Mouse (Mus musculus) kidney, embryonic 16.5 days (tissue): ENCODE measurements around the gene Wwc1. TPM values are rescaled to one million over a fixed set of nuclear protein-coding genes. Genes with fewer than 3 reads are reported as not detected.

Source experiments
- ATAC-seq: fragments of 200-750 bp; cut with Nextera tagmentation; 2 replicates; pipeline ENCODE4 v1.8.0; 2017; ENCODE audit warnings: moderate TSS enrichment; ENCODE audit not compliant: low FRiP score, low TSS enrichment
- H3K27ac ChIP-seq: fragments of 300-500 bp; sonication (generic); 2 replicates; pipeline ENCODE4 v1.5.1; 2014; ENCODE audit warnings: low read length
- H3K27me3 ChIP-seq: fragments of 300-500 bp; sonication (generic); 2 replicates; pipeline ENCODE4 v1.6.1; 2014; ENCODE audit warnings: low read length, control low read depth, mixed read lengths; ENCODE audit not compliant: insufficient read depth
- H3K36me3 ChIP-seq: fragments of 300-500 bp; sonication (generic); 2 replicates; pipeline ENCODE4 v1.6.1; 2014; ENCODE audit warnings: low read length, control low read depth, mixed read lengths; ENCODE audit not compliant: insufficient read depth
- H3K4me1 ChIP-seq: fragments of 300-500 bp; sonication (generic); 2 replicates; pipeline ENCODE4 v1.6.1; 2014; ENCODE audit warnings: low read length, control low read depth, mixed read lengths; ENCODE audit not compliant: insufficient read depth
- H3K4me2 ChIP-seq: fragments of 300-500 bp; sonication (generic); replicated peaks from 2 replicates; pipeline ENCODE4 v1.6.1; 2014; ENCODE audit warnings: low read depth, low read length
- H3K4me3 ChIP-seq: fragments of 300-500 bp; sonication (generic); 2 replicates; pipeline ENCODE4 v1.5.1; 2014; ENCODE audit warnings: mild to moderate bottlenecking, low read length
- H3K9ac ChIP-seq: fragments of 300-500 bp; sonication (generic); replicated peaks from 2 replicates; pipeline ENCODE4 v1.6.1; 2014; ENCODE audit warnings: low read length
- H3K9me3 ChIP-seq: fragments of 300-500 bp; sonication (generic); 2 replicates; pipeline ENCODE4 v1.6.1; 2016; ENCODE audit warnings: low read length, control low read depth
- WGBS: fragments of 180-500 bp; shearing (Covaris S2); extraction: QIAGEN DNeasy Blood & Tissue Kit; methylation state at CpG from one replicate; pipeline ENCODE4 v1.1.7; 2014; 5-methylcytosine and 5-hydroxymethylcytosine counted together
- polyA plus RNA-seq: library from polyadenylated mRNA; unstranded; fragments of >200 nt; fragmentation: Nextera tagmentation; extraction: Ambion mirVana; gene quantifications from 2 replicates; pipeline ENCODE4 v1.2.1, GENCODE M21; 2015

Wwc1 gene
- polyA plus RNA-seq, 1 experiment from 2014 or later, result 5.9 TPM

DNA sequence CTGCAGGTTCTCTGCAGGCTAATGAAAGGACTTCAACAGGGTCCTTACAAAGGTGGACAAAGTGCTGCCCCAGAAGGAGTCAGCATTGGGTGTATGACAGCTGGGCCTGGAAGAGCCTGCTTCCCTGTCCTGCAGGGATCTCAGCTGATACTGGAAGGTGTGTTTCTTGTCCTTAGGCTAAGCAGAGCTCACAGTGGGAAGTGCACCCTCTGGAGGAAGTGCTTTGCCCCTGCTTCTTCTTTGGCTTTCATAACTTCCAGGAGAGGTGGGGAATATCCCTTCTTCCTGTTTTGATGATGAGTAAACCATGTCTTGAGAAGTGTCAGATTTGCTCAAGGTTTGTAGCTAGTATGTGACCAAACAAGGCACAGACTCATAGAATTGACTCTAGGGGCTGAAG lies 15.0 kb upstream of the Wwc1 start:
- Histone ChIP-seq H3K4me2 (no peak overlapping the region), H3K4me1 (peaks cover under 1% of the 10 kb centered on the region; the same call in 1 of the 2 replicates), H3K9ac (no peak overlapping the region), H3K36me3 (no peaks in the 10 kb centered on the region), H3K9me3 (0 out of 2 replicates have a peak, but pooled peaks cover 4% of the 10 kb centered on the region), H3K27me3 (0 out of 2 replicates have a peak, but pooled peaks cover 5% of the 10 kb centered on the region), H3K4me3 (no peak overlapping the region), H3K27ac (no peak overlapping the region)
- ATAC-seq, result no peak

DNA sequence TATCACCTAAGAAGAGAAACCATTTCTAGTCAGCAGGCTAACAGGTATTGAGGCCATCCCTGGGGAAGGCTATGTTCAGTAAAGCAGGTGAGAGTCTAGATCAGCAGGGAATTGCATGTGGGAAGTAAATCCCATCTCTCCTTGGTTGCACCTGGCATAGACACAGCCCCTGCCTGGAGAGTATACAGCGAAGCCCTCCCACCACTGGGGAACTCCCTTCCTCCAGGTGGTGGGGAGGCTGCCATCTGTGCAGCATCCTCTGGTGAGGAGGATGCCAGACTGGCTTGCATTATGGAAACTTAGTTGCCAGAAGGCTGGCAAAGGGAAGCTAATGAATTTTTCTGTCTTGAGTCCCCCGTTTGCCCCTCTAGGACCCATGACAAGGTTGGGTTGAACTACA lies 11.5 kb upstream of the Wwc1 start:
- no peaks in the 10 kb centered on the region for H3K27me3 ChIP-seq
- H3K36me3 ChIP-seq, result no peaks in the 10 kb centered on the region
- no peaks in the 10 kb centered on the region for H3K4me1 ChIP-seq
- 0 out of 2 replicates have a peak, but pooled peaks cover 4% of the 10 kb centered on the region for H3K9me3 ChIP-seq
- ATAC-seq, result no peak
- H3K9ac ChIP-seq, result no peak overlapping the region
- H3K4me2 ChIP-seq, result no peak overlapping the region
- H3K4me3 ChIP-seq, result no peak overlapping the region
- 91% methylated on average over 2 of the region's 2 CpGs for WGBS
- no peak overlapping the region for H3K27ac ChIP-seq

DNA sequence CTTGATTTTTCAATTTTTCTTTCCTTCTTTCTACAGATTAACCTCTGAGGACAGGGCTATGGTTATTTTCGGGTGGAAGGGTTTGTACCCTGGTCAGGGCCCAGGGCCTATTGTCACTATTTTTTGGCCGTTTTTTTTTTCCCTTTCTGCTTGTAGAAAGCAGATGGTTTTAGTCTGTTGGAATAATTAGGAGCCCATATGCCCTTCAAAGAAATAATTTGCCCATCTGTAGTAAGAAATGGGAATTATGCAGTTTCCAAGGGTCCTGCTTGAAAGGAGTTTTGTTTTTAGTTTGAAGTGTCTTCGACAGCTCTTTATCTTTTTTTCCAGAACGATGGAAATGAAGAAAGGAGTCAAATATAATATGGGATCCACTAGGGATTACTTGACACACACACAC lies 9.6 kb upstream of the Wwc1 start:
- Histone ChIP-seq H3K27ac (no peak overlapping the region), H3K9me3 (no peaks in the 10 kb centered on the region), H3K27me3 (no peaks in the 10 kb centered on the region), H3K4me1 (peaks cover 8% of the 10 kb centered on the region), H3K4me2 (no peak overlapping the region), H3K9ac (no peak overlapping the region), H3K36me3 (no peaks in the 10 kb centered on the region), H3K4me3 (no peak overlapping the region)
- WGBS, result 87% methylated on average over 4 of the region's 4 CpGs
- ATAC-seq, result no peak

- Histone ChIP-seq H3K9me3 (no peaks in the 10 kb centered on the region), H3K27me3 (peaks cover 4% of the 10 kb centered on the region; the same call in 1 of the 2 replicates), H3K9ac (peak overlapping the region; percentile 45; the same call in 1 of the 2 replicates), H3K36me3 (no peaks in the 10 kb centered on the region), H3K27ac (no peak overlapping the region), H3K4me3 (peak overlapping the region; percentile 32), H3K4me1 (peaks cover 8% of the 10 kb centered on the region), H3K4me2 (peak overlapping the region; percentile 55)
- peak; percentile 77 for ATAC-seq
- 0% methylated on average over 19 of the region's 19 CpGs for WGBS
Observed at GRCm38 (mm10) chr11:35985841-35986393, 5.6 kb upstream of the Wwc1 start.

DNA sequence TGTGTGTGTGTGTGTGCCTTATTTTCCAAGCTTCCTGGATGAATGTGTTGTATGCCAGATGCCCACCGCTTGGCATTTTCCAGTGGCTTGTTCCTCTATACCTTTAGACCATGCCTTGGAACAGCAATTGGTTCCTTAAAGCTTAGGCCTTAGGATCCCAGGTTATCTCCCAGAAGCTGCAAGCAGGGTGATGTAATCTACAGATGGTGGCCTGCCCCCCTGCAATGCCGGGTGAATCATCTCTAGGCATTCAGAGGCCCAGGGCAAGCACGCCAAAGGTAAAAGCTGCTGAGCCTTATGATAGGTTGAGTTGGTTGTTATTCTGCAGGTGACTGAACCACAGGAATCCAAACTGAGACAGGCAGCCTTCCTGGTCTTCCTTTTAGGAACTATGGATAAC lies 2.4 kb upstream of the Wwc1 start:
- Histone ChIP-seq H3K9me3 (no peaks in the 10 kb centered on the region), H3K27me3 (peaks cover 4% of the 10 kb centered on the region; the same call in 1 of the 2 replicates), H3K4me3 (no peak overlapping the region), H3K27ac (no peak overlapping the region), H3K4me2 (no peak overlapping the region), H3K9ac (no peak overlapping the region), H3K4me1 (peaks cover 17% of the 10 kb centered on the region), H3K36me3 (no peaks in the 10 kb centered on the region)
- 66% methylated on average over 3 of the region's 3 CpGs for WGBS
- ATAC-seq, result no peak

- peaks cover 4% of the 10 kb centered on the region; the same call in 1 of the 2 replicates for H3K27me3 ChIP-seq
- WGBS, result under 1% methylated on average over 48 of the region's 66 CpGs
- H3K4me1 ChIP-seq, result peaks cover 21% of the 10 kb centered on the region; the same call in 1 of the 2 replicates
- H3K4me3 ChIP-seq, result peak overlapping the region; percentile 75
- peak overlapping the region; percentile 83 for H3K4me2 ChIP-seq
- peak; percentile 65 for ATAC-seq
- H3K9me3 ChIP-seq, result no peaks in the 10 kb centered on the region
- peak overlapping the region; percentile 68 for H3K27ac ChIP-seq
- peak overlapping the region; percentile 83 for H3K9ac ChIP-seq
- H3K36me3 ChIP-seq, result no peaks in the 10 kb centered on the region
Observed at GRCm38 (mm10) chr11:35979733-35980410, 455 bp downstream of the Wwc1 start.

DNA sequence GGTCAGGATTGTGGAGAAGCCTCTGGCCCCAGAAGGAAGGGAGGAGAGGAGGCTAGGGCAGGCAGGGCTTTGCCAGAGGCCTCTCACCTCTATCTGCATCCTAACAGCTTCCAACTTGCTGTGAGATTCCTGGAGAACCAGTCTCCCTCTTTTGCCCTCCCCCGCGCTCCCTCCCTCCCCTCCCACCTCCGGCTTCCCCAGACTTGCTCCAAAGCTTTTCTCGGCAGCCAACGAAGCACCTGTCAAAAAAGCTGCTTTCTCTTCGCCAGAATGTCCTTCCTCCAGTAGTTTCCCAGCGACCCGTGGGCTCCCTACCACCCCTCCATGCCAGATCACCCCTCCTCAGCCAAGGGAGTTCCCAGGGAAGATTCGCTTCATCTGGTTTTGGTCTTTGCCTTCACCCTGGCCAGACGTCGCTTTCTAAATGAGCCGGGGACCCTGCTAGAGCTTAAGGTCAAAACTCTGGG lies 1.0 kb downstream of the Wwc1 start:
- Histone ChIP-seq H3K27ac (peak overlapping the region; percentile 68), H3K4me1 (peaks cover 21% of the 10 kb centered on the region; the same call in 1 of the 2 replicates), H3K9me3 (no peaks in the 10 kb centered on the region), H3K36me3 (no peaks in the 10 kb centered on the region), H3K27me3 (peaks cover 4% of the 10 kb centered on the region; the same call in 1 of the 2 replicates), H3K4me3 (peak overlapping the region; percentile 75), H3K9ac (peak overlapping the region; percentile 83), H3K4me2 (peak overlapping the region; percentile 83)
- WGBS, result 1% methylated on average over 12 of the region's 12 CpGs
- ATAC-seq, result no peak

DNA sequence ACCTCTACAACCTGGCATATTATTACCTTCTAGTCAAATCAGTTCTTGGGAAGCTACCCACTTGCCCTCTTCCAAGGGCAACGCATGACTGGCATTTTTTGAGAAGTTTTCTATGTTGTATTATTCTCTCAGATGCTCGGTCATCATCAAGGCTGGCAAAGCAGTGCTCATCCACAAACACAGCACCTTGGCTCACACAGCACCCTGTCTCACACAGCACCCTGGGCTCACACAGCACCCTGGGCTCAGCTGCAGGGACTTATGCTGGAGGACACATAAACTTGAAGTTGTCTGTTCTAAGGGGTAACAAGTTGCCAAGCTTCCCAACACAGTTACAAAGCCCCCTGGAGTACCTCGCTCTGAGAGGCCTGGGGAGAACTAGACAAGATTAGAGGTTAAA lies 2.5 kb downstream of the Wwc1 start:
- Histone ChIP-seq H3K4me3 (no peak overlapping the region), H3K9ac (no peak overlapping the region), H3K4me1 (peaks cover 31% of the 10 kb centered on the region; the same call in 1 of the 2 replicates), H3K4me2 (peak overlapping the region; percentile 83), H3K27ac (no peak overlapping the region), H3K9me3 (no peaks in the 10 kb centered on the region), H3K36me3 (no peaks in the 10 kb centered on the region), H3K27me3 (peaks cover 4% of the 10 kb centered on the region; the same call in 1 of the 2 replicates)
- no peak for ATAC-seq
- WGBS, result 84% methylated on average over 3 of the region's 3 CpGs

- ATAC-seq, result no peak
- Histone ChIP-seq H3K27me3 (peaks cover 4% of the 10 kb centered on the region; the same call in 1 of the 2 replicates), H3K4me3 (no peak overlapping the region), H3K4me2 (no peak overlapping the region; the same call in 1 of the 2 replicates), H3K36me3 (no peaks in the 10 kb centered on the region), H3K4me1 (peaks cover 38% of the 10 kb centered on the region), H3K9ac (no peak overlapping the region; the same call in 1 of the 2 replicates), H3K27ac (peak overlapping the region; percentile 17; the same call in 1 of the 2 replicates), H3K9me3 (no peaks in the 10 kb centered on the region)
- WGBS, result 65% methylated on average over 6 of the region's 6 CpGs
Observed at GRCm38 (mm10) chr11:35977096-35977495, 3.2 kb downstream of the Wwc1 start.

DNA sequence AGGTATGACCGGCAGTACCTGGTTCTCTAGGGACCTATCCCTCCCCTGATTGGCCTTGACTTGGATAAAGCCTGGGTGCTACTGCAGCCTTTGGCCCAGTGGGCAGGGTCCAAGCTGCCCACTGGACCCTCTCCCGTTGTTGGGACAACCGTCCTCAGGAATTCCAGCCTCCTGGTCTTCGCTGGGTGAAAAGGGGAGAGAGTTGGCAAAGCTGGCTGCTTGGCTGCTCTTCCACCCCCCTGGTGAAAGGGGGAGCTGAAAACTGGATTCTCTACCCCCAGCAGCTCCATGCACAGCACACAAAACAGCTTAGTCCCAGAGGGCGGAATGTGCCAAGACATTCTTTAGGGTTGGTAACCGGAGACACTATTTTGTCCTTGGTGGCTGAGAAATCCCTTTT lies 3.8 kb downstream of the Wwc1 start:
- ATAC-seq, result peak; percentile 24; the same call in 1 of the 2 replicates
- no peak overlapping the region for H3K4me3 ChIP-seq
- H3K36me3 ChIP-seq, result no peaks in the 10 kb centered on the region
- H3K9me3 ChIP-seq, result no peaks in the 10 kb centered on the region
- H3K4me2 ChIP-seq, result no peak overlapping the region
- peaks cover 3% of the 10 kb centered on the region; the same call in 1 of the 2 replicates for H3K27me3 ChIP-seq
- peaks cover 40% of the 10 kb centered on the region for H3K4me1 ChIP-seq
- H3K27ac ChIP-seq, result peak overlapping the region; percentile 40; the same call in 1 of the 2 replicates
- no peak overlapping the region for H3K9ac ChIP-seq
- 60% methylated on average over 6 of the region's 6 CpGs for WGBS
